Mouse (Mus musculus) effector memory CD4-positive, alpha-beta T cell, adult 7 months (primary cell): ENCODE data around the gene Rnf185. TPM values are rescaled to one million over a fixed set of nuclear protein-coding genes. Genes with fewer than 3 reads are reported as not detected.

Experiments used
- polyA plus RNA-seq: library from polyadenylated mRNA; unstranded; fragments of 100-300 nt; shearing (Covaris generic); gene quantifications from one replicate; pipeline ENCODE4 v1.2.1, GENCODE M21; 2017

The Rnf185 gene
- 27.0 TPM for polyA plus RNA-seq

DNA sequence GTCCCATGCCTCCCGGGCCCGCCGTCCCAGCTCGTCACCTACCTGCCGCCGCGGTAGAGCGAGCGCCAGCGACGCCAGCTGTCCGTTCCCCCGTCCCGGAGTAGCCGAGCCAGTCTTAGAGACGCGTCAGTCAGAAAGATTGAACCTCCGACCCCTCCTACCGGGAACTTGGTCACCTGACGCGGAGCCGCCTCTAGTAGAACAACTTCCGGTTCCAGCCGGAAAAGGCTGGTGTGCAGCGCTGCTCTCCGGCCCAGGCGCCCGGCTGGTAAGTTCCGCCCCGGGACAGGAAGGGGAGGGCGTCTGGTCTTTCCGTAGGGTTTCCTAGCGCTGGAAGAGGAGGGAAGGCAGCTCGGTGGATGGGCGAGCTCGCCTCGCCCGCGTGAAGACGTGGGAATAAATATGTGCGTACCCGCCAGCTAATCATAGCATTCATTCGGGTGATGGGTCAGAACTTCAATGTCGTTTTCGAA lies at the start of gene Rnf185:
Rnf185 (minus strand) TSS at position 197 of the 473 bp plus-strand sequence.

DNA sequence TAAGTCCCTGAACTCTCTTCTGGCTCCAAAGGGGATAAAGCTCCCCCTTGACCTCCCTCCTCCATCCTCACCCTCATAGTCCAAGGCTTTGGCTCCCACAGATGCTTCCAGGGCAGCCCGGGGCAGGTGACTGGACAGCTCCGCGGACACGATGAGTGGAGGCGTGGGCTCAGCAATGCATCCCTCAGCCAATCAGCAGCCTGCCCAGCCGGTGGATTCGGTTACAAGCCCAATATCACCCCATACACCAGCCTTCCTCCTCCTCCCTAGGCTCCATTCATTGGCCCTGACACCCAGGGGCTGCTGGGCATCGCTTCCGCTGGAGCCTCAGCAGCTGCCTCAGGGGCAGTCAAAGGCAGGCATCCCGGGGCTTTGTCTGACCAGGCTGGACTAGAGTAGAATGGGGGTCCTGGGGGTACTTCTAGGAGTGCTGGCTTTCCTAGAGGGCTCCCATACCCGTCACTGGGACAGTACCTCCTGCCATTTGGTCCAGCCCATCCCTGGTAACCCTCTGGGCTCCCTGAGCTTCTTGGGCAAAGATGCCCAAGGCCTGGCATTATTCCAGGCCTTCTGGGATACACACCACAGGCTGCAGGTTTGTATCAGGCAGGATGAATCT lies 35.9 kb upstream of the Rnf185 start, which contains the start of gene Pla2g3:
Pla2g3 (plus strand) TSS at position 333 of the 619 bp plus-strand sequence.

DNA sequence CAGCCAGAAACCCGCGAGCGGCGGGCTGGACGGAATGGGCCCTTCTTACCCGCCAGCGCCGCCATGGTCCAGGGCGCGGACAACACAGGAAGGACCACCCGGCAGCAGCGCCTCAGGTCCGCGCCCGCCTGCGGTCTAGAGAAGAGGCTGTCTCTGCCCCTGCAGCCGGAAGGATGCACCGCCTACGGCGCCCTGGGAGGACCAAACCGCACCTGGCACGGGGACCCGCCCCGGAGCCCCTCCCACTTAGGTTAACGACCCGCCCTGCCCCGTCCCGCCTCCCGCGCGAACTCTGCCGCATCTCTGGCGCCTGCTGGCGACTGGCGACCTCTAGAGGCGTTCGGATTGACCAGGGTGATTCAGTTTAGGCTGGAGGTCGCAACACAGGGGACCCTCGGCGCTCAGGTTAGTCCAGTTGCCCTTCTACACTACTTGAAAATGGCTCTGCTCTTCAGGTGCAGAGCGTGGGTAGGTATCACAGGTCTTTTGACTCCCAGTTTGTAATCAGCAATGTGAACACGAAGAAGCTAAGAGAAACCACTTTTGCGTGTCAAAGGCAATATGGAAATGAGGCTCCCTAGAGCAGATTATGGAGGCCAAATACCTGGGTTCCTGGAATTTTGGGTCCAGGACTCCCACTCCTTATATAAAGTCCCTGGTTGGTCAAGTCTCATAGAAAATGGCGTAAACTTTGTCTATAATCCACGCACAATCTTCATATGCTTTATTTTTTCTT lies 43.0 kb downstream of the Rnf185 start, which contains the start of gene Limk2:
Limk2 (minus strand) TSS at position 193 of the 736 bp plus-strand sequence.

Other genes starting within 250 kb of the Rnf185 start
- 31.4 TPM for gene Eif4enif1, start 250.0 kb downstream of the Rnf185 start, polyA plus RNA-seq
- 106 TPM for gene Drg1, start 185.9 kb downstream of the Rnf185 start, polyA plus RNA-seq
- 21.6 TPM for gene Patz1, start 163.5 kb downstream of the Rnf185 start, polyA plus RNA-seq
- gene Pik3ip1, start 122.0 kb downstream of the Rnf185 start, polyA plus RNA-seq = 75.5 TPM
- gene Limk2, start 43.2 kb downstream of the Rnf185 start, polyA plus RNA-seq = 44.7 TPM
- 0.24 TPM for gene Pla2g3, start 35.9 kb upstream of the Rnf185 start, polyA plus RNA-seq
- 0.22 TPM for gene Inpp5j, start 52.5 kb upstream of the Rnf185 start, polyA plus RNA-seq
- 2.8 TPM for gene Selenom, start 62.3 kb upstream of the Rnf185 start, polyA plus RNA-seq
- 0.50 TPM for gene Smtn, start 88.2 kb upstream of the Rnf185 start, polyA plus RNA-seq
- gene Morc2a, start 196.8 kb upstream of the Rnf185 start, polyA plus RNA-seq = 34.5 TPM